Mouse (Mus musculus) myocyte (in vitro differentiated cells): ENCODE results near the gene Gtf3c1. TPM values are rescaled to one million over a fixed set of nuclear protein-coding genes. Genes with fewer than 3 reads are reported as not detected.
A peak's percentile ranks its signal among the peaks of the same experiment; 100 is the strongest.

Experiments
- H3K27me3 ChIP-seq: one replicate; pipeline ENCODE4 v1.6.1; 2011; ENCODE audit not compliant: control insufficient read depth, insufficient read depth, insufficient read length
- H3K36me3 ChIP-seq: one replicate; pipeline ENCODE4 v1.6.1; 2011; ENCODE audit not compliant: control insufficient read depth, insufficient read depth
- H3K4me2 ChIP-seq: one replicate; pipeline ENCODE4 v1.6.1; 2011; ENCODE audit warnings: low read depth, control low read depth
- H3K4me3 ChIP-seq: one replicate; pipeline ENCODE4 v1.5.1; 2011; ENCODE audit warnings: mild to moderate bottlenecking, control low read depth, moderate library complexity
- H3K79me2 ChIP-seq: one replicate; pipeline ENCODE4 v1.6.1; 2011; ENCODE audit not compliant: control insufficient read depth, insufficient read depth
- H3ac ChIP-seq: one replicate; pipeline ENCODE4 v1.6.1; 2011; ENCODE audit not compliant: control insufficient read depth, insufficient read length
- CEBPB ChIP-seq: IDR thresholded peaks from 2 replicates; pipeline ENCODE4 v1.6.1; 2011; ENCODE audit warnings: mild to moderate bottlenecking, moderate library complexity; ENCODE audit not compliant: poor library complexity, insufficient read depth, severe bottlenecking
- E2F4 ChIP-seq: IDR thresholded peaks from one replicate; pipeline ENCODE4 v1.6.1; 2011; ENCODE audit warnings: mild to moderate bottlenecking, control low read depth, moderate library complexity; ENCODE audit not compliant: insufficient read depth
- MAX ChIP-seq: IDR thresholded peaks from one replicate; pipeline ENCODE4 v1.6.1; 2011; ENCODE audit warnings: low read depth, mild to moderate bottlenecking, control low read depth
- MYOD1 ChIP-seq, 3 experiments: IDR thresholded peaks; one replicate each; pipeline ENCODE4 v1.6.1; 2011; ENCODE audit warnings: control low read depth in 2 of 3, low read depth in 2 of 3, mild to moderate bottlenecking in 2 of 3, moderate library complexity in 1 of 3; ENCODE audit not compliant: insufficient read length in 2 of 3, control insufficient read depth in 1 of 3
- MYOG ChIP-seq, 3 experiments: IDR thresholded peaks; one replicate each; pipeline ENCODE4 v1.6.1; 2011; ENCODE audit warnings: control low read depth in 2 of 3, low read depth in 2 of 3, mild to moderate bottlenecking in 2 of 3; ENCODE audit not compliant: insufficient read length in 2 of 3, control insufficient read depth in 1 of 3, insufficient read depth in 1 of 3
- POLR2A ChIP-seq: IDR thresholded peaks from one replicate; pipeline ENCODE4 v1.6.1; 2011; ENCODE audit warnings: low read depth, mild to moderate bottlenecking, control low read depth, moderate library complexity; ENCODE audit not compliant: insufficient read length
- POLR2AphosphoS2 ChIP-seq: IDR thresholded peaks from one replicate; pipeline ENCODE4 v1.6.1; 2011; ENCODE audit warnings: low read depth, control low read depth; ENCODE audit not compliant: insufficient read length
- REST ChIP-seq: IDR thresholded peaks from one replicate; pipeline ENCODE4 v1.6.1; 2011; ENCODE audit warnings: mild to moderate bottlenecking, control low read depth, moderate library complexity; ENCODE audit not compliant: insufficient read depth, insufficient read length
- SRF ChIP-seq: IDR thresholded peaks from one replicate; pipeline ENCODE4 v1.6.1; 2011; ENCODE audit warnings: low read depth; ENCODE audit not compliant: control insufficient read depth, insufficient read length
- TCF12 ChIP-seq: IDR thresholded peaks from one replicate; pipeline ENCODE4 v1.6.1; 2011; ENCODE audit warnings: mild to moderate bottlenecking, control low read depth; ENCODE audit not compliant: poor library complexity, insufficient read depth, severe bottlenecking
- TCF3 ChIP-seq: IDR thresholded peaks from one replicate; pipeline ENCODE4 v1.6.1; 2011; ENCODE audit warnings: low read depth, control low read depth; ENCODE audit not compliant: insufficient read length
- USF1 ChIP-seq: IDR thresholded peaks from one replicate; pipeline ENCODE4 v1.6.1; 2011; ENCODE audit warnings: low read depth, mild to moderate bottlenecking, control low read depth, moderate library complexity
- polyA plus RNA-seq: library from polyadenylated mRNA; unstranded; fragments of >200 nt; fragmentation: generic; extraction: Trizol; gene quantifications from one replicate; pipeline ENCODE4 v1.2.1, GENCODE M21; 2012; ENCODE audit warnings: missing spikeins

The Gtf3c1 gene
- polyA plus RNA-seq, 1 experiment, result 38.3 TPM

DNA sequence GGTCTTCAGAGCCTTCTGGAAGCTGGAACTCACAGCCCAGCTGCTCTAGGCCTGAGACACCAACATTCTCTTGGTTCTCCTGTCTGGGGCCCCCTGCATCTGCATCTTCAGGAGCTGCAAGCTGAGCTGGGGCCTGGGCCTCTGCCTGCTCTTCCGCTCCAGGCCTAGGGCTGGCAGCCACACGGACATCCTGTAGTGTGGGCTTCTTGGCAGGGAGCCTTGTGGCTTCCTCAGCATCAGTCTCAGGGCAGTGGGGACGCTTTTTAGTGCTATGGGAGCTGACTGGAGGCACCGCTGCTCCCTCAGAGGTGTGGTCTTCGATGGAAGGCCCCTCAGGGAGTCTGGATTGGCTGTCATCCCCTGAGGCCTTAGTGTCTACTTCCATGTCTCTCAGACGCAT, 63.7 kb downstream of the Gtf3c1 start:
- Histone ChIP-seq H3K4me3 (no peak overlapping the region), H3K27me3 (no peaks in the 10 kb centered on the region), H3ac (no peak overlapping the region)

DNA sequence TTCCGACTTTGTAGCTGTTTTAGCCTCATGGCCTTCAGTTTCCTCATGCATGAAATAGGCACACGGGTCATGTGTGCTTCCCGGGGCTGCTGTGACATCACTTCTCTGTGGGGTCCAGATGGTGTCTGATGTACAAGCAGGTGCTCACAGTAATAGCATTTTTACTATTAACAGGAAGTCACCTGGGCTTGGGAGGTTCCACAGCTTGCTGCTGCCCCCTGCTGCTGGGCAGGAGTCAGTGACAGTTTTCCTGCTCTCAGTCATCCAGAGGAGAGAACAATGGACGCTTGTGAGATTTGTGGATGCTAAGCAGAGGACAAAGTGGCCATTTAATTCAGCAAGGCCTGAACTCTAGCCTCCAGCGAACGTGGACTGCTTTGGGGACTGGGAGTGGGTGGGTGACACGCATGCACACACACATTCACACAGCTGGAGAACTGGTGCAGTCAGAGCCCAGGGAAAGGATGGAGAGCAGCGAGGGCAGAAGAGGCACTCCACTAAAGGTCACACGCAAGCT, 68.7 kb downstream of the Gtf3c1 start:
- no peak for TF ChIP-seq CEBPB
- no peak for TF ChIP-seq MAX
- no peak for TF ChIP-seq MYOD1 (IDR thresholded peaks at IDR 0.05; ENCODE audit: control insufficient read depth in 1 of 3, insufficient read length in 2 of 3, low read depth in 2 of 3)
- TF ChIP-seq USF1, result no peak
- TF ChIP-seq MYOG (IDR thresholded peaks at IDR 0.05; ENCODE audit: control insufficient read depth in 1 of 3, insufficient read depth in 1 of 3, insufficient read length in 2 of 3, low read depth in 2 of 3), result no peak
- H3ac ChIP-seq, result no peak overlapping the region
- H3K4me3 ChIP-seq, result no peak overlapping the region
- H3K4me2 ChIP-seq, result no peak overlapping the region
- no peaks in the 10 kb centered on the region for H3K79me2 ChIP-seq
- H3K36me3 ChIP-seq, result peaks cover 6% of the 10 kb centered on the region
- no peaks in the 10 kb centered on the region for H3K27me3 ChIP-seq

More for the DNA sequence above, 63.7 kb downstream of the Gtf3c1 start:
- Histone ChIP-seq H3K79me2 (no peaks in the 10 kb centered on the region), H3K4me2 (no peak overlapping the region), H3K36me3 (peaks cover 15% of the 10 kb centered on the region)
- TF ChIP-seq TCF12 (no peak), POLR2A (no peak), MYOD1 (IDR thresholded peaks at IDR 0.05; ENCODE audit: control insufficient read depth in 1 of 3, insufficient read length in 2 of 3, low read depth in 2 of 3) (no peak), MYOG (IDR thresholded peaks at IDR 0.05; ENCODE audit: control insufficient read depth in 1 of 3, insufficient read depth in 1 of 3, insufficient read length in 2 of 3, low read depth in 2 of 3) (no peak), MAX (no peak), REST (no peak), SRF (no peak), CEBPB (no peak), E2F4 (no peak), USF1 (no peak), TCF3 (no peak), POLR2AphosphoS2 (no peak)

DNA sequence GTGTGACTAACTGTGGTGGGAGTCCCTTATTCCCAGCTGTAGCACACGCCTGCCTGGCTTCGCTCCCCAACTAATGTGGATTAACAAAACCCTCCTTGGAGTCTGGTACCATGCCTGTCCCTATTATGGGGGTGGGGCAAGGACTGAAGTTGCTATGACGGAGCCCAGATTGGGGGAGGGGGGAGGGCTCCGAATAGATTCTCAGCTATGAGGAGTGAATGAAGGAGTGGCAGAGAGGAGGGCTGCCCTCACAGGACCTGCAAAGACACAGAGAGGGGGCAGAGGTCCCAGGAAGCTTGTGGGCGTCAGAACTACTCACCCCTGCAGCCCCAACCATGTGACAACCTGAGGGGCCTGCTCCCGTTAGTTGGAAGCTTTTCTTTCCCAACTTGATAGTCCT, 69.2 kb downstream of the Gtf3c1 start:
- TF ChIP-seq MYOG (IDR thresholded peaks at IDR 0.05; ENCODE audit: control insufficient read depth in 1 of 3, insufficient read depth in 1 of 3, insufficient read length in 2 of 3, low read depth in 2 of 3), result no peak
- Histone ChIP-seq H3K36me3 (peaks cover 5% of the 10 kb centered on the region), H3ac (no peak overlapping the region), H3K79me2 (no peaks in the 10 kb centered on the region), H3K4me3 (no peak overlapping the region), H3K4me2 (no peak overlapping the region), H3K27me3 (no peaks in the 10 kb centered on the region)

GRCm38 (mm10) chr7:125637220-125638140, 70.1 kb downstream of the Gtf3c1 start:
- no peaks in the 10 kb centered on the region for H3K79me2 ChIP-seq
- no peaks in the 10 kb centered on the region for H3K27me3 ChIP-seq
- no peak overlapping the region for H3ac ChIP-seq
- no peak overlapping the region for H3K4me2 ChIP-seq
- H3K36me3 ChIP-seq, result peaks cover 3% of the 10 kb centered on the region
- no peak overlapping the region for H3K4me3 ChIP-seq
- TF ChIP-seq MYOD1 (IDR thresholded peaks at IDR 0.05; ENCODE audit: control insufficient read depth in 1 of 3, insufficient read length in 2 of 3, low read depth in 2 of 3) (peak in 1 of 3 experiments; percentile 21), USF1 (no peak), MAX (no peak), MYOG (IDR thresholded peaks at IDR 0.05; ENCODE audit: control insufficient read depth in 1 of 3, insufficient read depth in 1 of 3, insufficient read length in 2 of 3, low read depth in 2 of 3) (peak in 1 of 3 experiments; percentile 43), E2F4 (no peak), REST (no peak)

- Histone ChIP-seq H3K27me3 (peaks cover 17% of the 10 kb centered on the region), H3K36me3 (no peaks in the 10 kb centered on the region), H3K4me2 (no peak overlapping the region), H3K4me3 (no peak overlapping the region), H3K79me2 (no peaks in the 10 kb centered on the region), H3ac (no peak overlapping the region)
- TF ChIP-seq TCF12 (no peak), REST (no peak), TCF3 (no peak), E2F4 (no peak), POLR2AphosphoS2 (no peak), CEBPB (no peak), MYOG (IDR thresholded peaks at IDR 0.05; ENCODE audit: control insufficient read depth in 1 of 3, insufficient read depth in 1 of 3, insufficient read length in 2 of 3, low read depth in 2 of 3) (no peak), MAX (no peak), MYOD1 (IDR thresholded peaks at IDR 0.05; ENCODE audit: control insufficient read depth in 1 of 3, insufficient read length in 2 of 3, low read depth in 2 of 3) (no peak), SRF (no peak), POLR2A (no peak), USF1 (no peak)
Observed at GRCm38 (mm10) chr7:125630989-125631388, 76.6 kb downstream of the Gtf3c1 start.
